Mouse (Mus musculus) E14TG2a.4 (cell line): ENCODE data around the gene Tpbpa.

Experiments
- H3K27me3 ChIP-seq: 2 replicates; pipeline ENCODE4 v1.6.1; 2014; ENCODE audit warnings: low read length, control low read depth; ENCODE audit not compliant: insufficient read depth
- H3K36me3 ChIP-seq: 2 replicates; pipeline ENCODE4 v1.6.1; 2014; ENCODE audit warnings: low read length, control low read depth; ENCODE audit not compliant: insufficient read depth
- H3K4me1 ChIP-seq: replicated peaks from 2 replicates; pipeline ENCODE4 v1.6.1; 2014; ENCODE audit warnings: low read depth, low read length, control low read depth
- H3K4me3 ChIP-seq: replicated peaks from 2 replicates; pipeline ENCODE4 v1.5.1; 2014; ENCODE audit warnings: mild to moderate bottlenecking, low read length
- H3K9me3 ChIP-seq: 2 replicates; pipeline ENCODE4 v1.6.1; 2014; ENCODE audit warnings: low read length, control low read depth
- CTCF ChIP-seq: conservative IDR thresholded peaks from 2 replicates; pipeline ENCODE4 v1.5.1; 2014; ENCODE audit warnings: low read length
- NANOG ChIP-seq: IDR thresholded peaks from 2 replicates; pipeline ENCODE4 v1.6.1; 2014; ENCODE audit warnings: borderline replicate concordance, low read length, mixed read lengths
- POU5F1 ChIP-seq: IDR thresholded peaks from 2 replicates; pipeline ENCODE4 v1.6.1; 2014; ENCODE audit warnings: low read length, borderline replicate concordance

Tpbpa gene

DNA sequence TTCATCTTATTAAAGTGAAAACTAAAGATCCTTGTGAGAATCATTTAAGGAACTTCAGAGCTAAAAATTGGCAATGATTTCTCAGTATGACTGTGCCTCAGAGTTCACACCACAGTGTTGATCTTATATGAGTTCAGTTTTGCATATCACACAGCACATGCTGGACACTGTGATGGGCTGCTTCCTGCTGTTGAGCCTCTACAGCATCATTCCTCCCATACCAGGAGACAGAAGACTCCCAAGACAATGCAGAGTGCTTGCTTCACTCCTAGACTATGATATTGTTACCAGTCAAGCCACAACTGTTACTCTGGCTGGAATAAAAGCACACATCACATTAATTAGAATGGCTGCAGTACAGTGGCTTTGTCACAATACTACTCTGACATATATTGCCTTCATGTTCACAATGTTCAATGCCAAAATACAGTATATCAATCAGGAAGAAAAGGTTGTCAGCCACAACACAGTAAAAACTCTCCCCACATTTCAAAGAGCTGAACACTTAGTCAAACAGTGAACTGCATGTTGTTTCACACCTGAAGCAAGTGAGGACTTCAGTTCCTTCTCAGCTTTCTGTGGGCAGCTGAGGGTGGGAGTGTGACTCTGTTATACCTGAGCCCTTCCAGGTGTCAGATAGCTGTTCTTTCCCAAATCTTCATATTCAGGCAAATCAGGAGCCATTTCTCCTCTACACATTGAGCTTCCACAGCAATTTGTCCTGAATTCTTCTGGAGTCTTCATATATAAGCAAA, 46.2 kb downstream of the Tpbpa start:
- H3K4me3 ChIP-seq: no peak overlapping the region
- H3K9me3 ChIP-seq: no peaks in the 10 kb centered on the region
- H3K4me1 ChIP-seq: no peaks in the 10 kb centered on the region
- H3K27me3 ChIP-seq: no peaks in the 10 kb centered on the region
- no peaks in the 10 kb centered on the region for H3K36me3 ChIP-seq
- TF ChIP-seq NANOG: no peak
- TF ChIP-seq POU5F1: no peak
- no peak for TF ChIP-seq CTCF

DNA sequence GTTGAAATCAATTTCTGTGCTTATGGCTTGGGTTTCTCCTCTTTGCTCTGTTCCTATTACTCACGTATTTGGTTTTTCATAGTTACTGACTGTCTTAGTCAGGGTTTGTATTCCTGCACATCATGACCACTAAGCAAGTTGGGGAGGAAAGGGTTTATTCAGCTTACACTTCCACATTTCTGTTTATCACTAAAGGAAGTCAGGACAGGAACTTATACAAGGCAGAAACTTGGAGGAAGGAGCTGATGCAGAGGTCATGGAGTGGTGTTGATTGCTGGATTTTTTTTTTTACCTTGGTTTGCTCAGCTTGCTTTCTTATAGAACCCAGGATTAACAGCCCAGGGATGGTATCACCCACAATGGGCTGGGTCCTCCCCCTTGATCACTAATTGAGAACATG, 49.5 kb downstream of the Tpbpa start:
- TF ChIP-seq NANOG: no peak
- TF ChIP-seq CTCF: no peak
- no peak for TF ChIP-seq POU5F1
- no peak overlapping the region for H3K4me3 ChIP-seq

More for the DNA sequence above, 49.5 kb downstream of the Tpbpa start:
- Histone ChIP-seq H3K9me3 (no peaks in the 10 kb centered on the region), H3K36me3 (no peaks in the 10 kb centered on the region), H3K4me1 (no peaks in the 10 kb centered on the region), H3K27me3 (no peaks in the 10 kb centered on the region)
